Mouse (Mus musculus): ENCODE measurements around the gene Pnpla2. TPM values are rescaled to one million over a fixed set of nuclear protein-coding genes. Genes with fewer than 3 reads are reported as not detected.

Gene Pnpla2
- total RNA-seq (2023): 100 to 1,000 TPM in 1 of 2 experiments, 10 to 100 TPM in 1; 90.8 to 112 TPM

GRCm38 (mm10) chr7:141454967-141455551 is at the start of gene Pnpla2:
Gene Pnpla2 (plus strand): TSS chr7:141455198.

GRCm38 (mm10) chr7:141413809-141414584 is 41.0 kb upstream of the Pnpla2 start, which contains the start of gene Gatd1:
Gene Gatd1 (minus strand): TSS chr7:141414136.

GRCm38 (mm10) chr7:141429310-141429709 is 25.7 kb upstream of the Pnpla2 start, which contains the start of gene Cend1:
Gene Cend1 (minus strand): TSS chr7:141429491.

GRCm38 (mm10) chr7:141437178-141438120 is 17.5 kb upstream of the Pnpla2 start, which contains the start of gene Slc25a22:
Gene Slc25a22 (minus strand): TSS chr7:141437892.

GRCm38 (mm10) chr7:141443828-141444237 is 11.2 kb upstream of the Pnpla2 start, which contains the start of gene Pidd1:
Gene Pidd1 (minus strand): TSS chr7:141444025.

GRCm38 (mm10) chr7:141447110-141447991 is 7.6 kb upstream of the Pnpla2 start, which contains the start of gene Rplp2:
Gene Rplp2 (plus strand): TSS chr7:141447370.

GRCm38 (mm10) chr7:141460391-141461113 is 5.6 kb downstream of the Pnpla2 start, which contains the start of gene Cracr2b:
Gene Cracr2b (plus strand): TSS chr7:141461094.

GRCm38 (mm10) chr7:141467230-141468030 is 12.4 kb downstream of the Pnpla2 start, which contains the start of gene Cd151:
Gene Cd151 (plus strand): TSS chr7:141467392.

GRCm38 (mm10) chr7:141475011-141475804 is 20.2 kb downstream of the Pnpla2 start, which contains the start of the genes Polr2l and Tspan4:
Gene Polr2l (minus strand): TSS chr7:141475132.
Gene Tspan4 (plus strand): TSS chr7:141475240.

Other genes starting within 250 kb of the Pnpla2 start
- gene Lmntd2, start 241.1 kb upstream of the Pnpla2 start, total RNA-seq (2023): under 1 TPM; 0.18 to 0.22 TPM
- gene Rassf7, start 239.3 kb upstream of the Pnpla2 start, total RNA-seq (2023): 1 to 10 TPM; 4.0 to 5.0 TPM
- gene Phrf1, start 226.4 kb upstream of the Pnpla2 start, total RNA-seq (2023): 10 to 100 TPM; 77.4 to 85.4 TPM
- 10 to 100 TPM; 27.7 to 35.2 TPM for gene Irf7, start 188.7 kb upstream of the Pnpla2 start, total RNA-seq (2023)
- not detected for gene Cdhr5, start 178.4 kb upstream of the Pnpla2 start, total RNA-seq (2023)
- not detected for gene Sct, start 176.1 kb upstream of the Pnpla2 start, total RNA-seq (2023)
- not detected for gene Drd4, start 163.2 kb upstream of the Pnpla2 start, total RNA-seq (2023)
- 10 to 100 TPM; 29.1 to 29.5 TPM for gene Deaf1, start 127.5 kb upstream of the Pnpla2 start, total RNA-seq (2023)
- 10 to 100 TPM in 1 of 2 experiments, 1 to 10 TPM in 1; 9.5 to 10.8 TPM for gene Tmem80, start 127.5 kb upstream of the Pnpla2 start, total RNA-seq (2023)
- gene Eps8l2, start 116.3 kb upstream of the Pnpla2 start, total RNA-seq (2023): under 1 TPM in 1 of 2 experiments, not detected in 1; 0.78 TPM
- 100 to 1,000 TPM; 737 to 741 TPM for gene Taldo1, start 63.0 kb upstream of the Pnpla2 start, total RNA-seq (2023)
- gene Gatd1, start 41.1 kb upstream of the Pnpla2 start, total RNA-seq (2023): 10 to 100 TPM; 19.7 to 19.9 TPM
- gene Cend1, start 25.7 kb upstream of the Pnpla2 start, total RNA-seq (2023): not detected
- 10 to 100 TPM; 14.0 to 16.2 TPM for gene Slc25a22, start 17.3 kb upstream of the Pnpla2 start, total RNA-seq (2023)
- gene Pidd1, start 11.2 kb upstream of the Pnpla2 start, total RNA-seq (2023): 10 to 100 TPM in 1 of 2 experiments, 1 to 10 TPM in 1; 8.2 to 10.7 TPM
- 100 to 1,000 TPM; 666 to 909 TPM for gene Rplp2, start 7.8 kb upstream of the Pnpla2 start, total RNA-seq (2023)
- gene Cracr2b, start 5.9 kb downstream of the Pnpla2 start, total RNA-seq (2023): 1 to 10 TPM; 4.0 to 9.5 TPM
- 10 to 100 TPM; 12.0 to 15.6 TPM for gene Cd151, start 12.2 kb downstream of the Pnpla2 start, total RNA-seq (2023)
- 10 to 100 TPM in 1 of 2 experiments, 1 to 10 TPM in 1; 8.9 to 11.4 TPM for gene Polr2l, start 19.9 kb downstream of the Pnpla2 start, total RNA-seq (2023)
- 1 to 10 TPM; 2.2 to 3.7 TPM for gene Tspan4, start 20.0 kb downstream of the Pnpla2 start, total RNA-seq (2023)
- gene Chid1, start 84.7 kb downstream of the Pnpla2 start, total RNA-seq (2023): 10 to 100 TPM; 14.7 to 26.4 TPM
- 10 to 100 TPM; 89.6 to 89.9 TPM for gene Ap2a2, start 107.0 kb downstream of the Pnpla2 start, total RNA-seq (2023)
- under 1 TPM; 0.11 to 0.53 TPM for gene Muc6, start 200.1 kb downstream of the Pnpla2 start, total RNA-seq (2023)
- gene Muc2, start 235.1 kb downstream of the Pnpla2 start, total RNA-seq (2023): under 1 TPM in 1 of 2 experiments, not detected in 1; 0.42 TPM

Measured in neutrophil, adult 59 days (primary cell).